21 mouse cellular contexts compared by ENCODE assay signal in genomic region chr11:108637780-108638179, GRCm38 (mm10).
DNase-seq lines count a peak whose midpoint lies in the region; ATAC-seq and TF ChIP-seq lines count a peak whose summit lies in the region.
"Had no signal": no experiment of that assay in that cellular context is flagged by ENCODE, and none has a peak within 500 bp of the region (broad histone marks: within the 10 kb centered on the region; RNA-seq: fewer than 3 reads in every experiment).

No protein-coding gene starts in this region.

- TF ChIP-seq EP300 in heart, postnatal 0 days (IDR thresholded peaks at IDR 0.05; ENCODE audit: low read depth), result no peak

- no peak overlapping the region for H3K9ac ChIP-seq in heart, postnatal 0 days (replicated peaks; ENCODE audit: low read depth, low read length)
- H3K9ac ChIP-seq: embryonic facial prominence, embryonic 12.5 days; forebrain, embryonic 13.5 days; forebrain, embryonic 15.5 days; forebrain, postnatal 0 days had no signal

- 62% methylated on average over 2 of the region's 2 CpGs for WGBS in heart, postnatal 0 days

- no peak for TF ChIP-seq POLR2A in testis, adult 2 months (IDR thresholded peaks at IDR 0.05; ENCODE audit: control insufficient read depth, low read depth, low read length)

- no peaks in the 10 kb centered on the region for H3K27me3 ChIP-seq in heart, postnatal 0 days (ENCODE audit: control insufficient read depth, insufficient read depth, low read length)
- no peaks in the 10 kb centered on the region for H3K27me3 ChIP-seq in testis, adult 2 months (ENCODE audit: control insufficient read depth, insufficient read depth, low read length)
- H3K27me3 ChIP-seq: embryonic facial prominence, embryonic 12.5 days; forebrain, embryonic 13.5 days; forebrain, embryonic 15.5 days had no signal

- H3K4me2 ChIP-seq in heart, postnatal 0 days (ENCODE audit: low read depth, low read length), result no peak overlapping the region
- H3K4me2 ChIP-seq: embryonic facial prominence, embryonic 12.5 days; forebrain, embryonic 13.5 days; forebrain, embryonic 15.5 days had no signal

- no peak overlapping the region for H3K4me3 ChIP-seq in heart, postnatal 0 days (ENCODE audit: low read depth, low read length)
- H3K4me3 ChIP-seq in testis, adult 2 months (ENCODE audit: control insufficient read depth, low read depth, low read length), result peak overlapping the region; percentile 18; the same call in 1 of the 2 replicates
- H3K4me3 ChIP-seq: embryonic facial prominence, embryonic 10.5 days; embryonic facial prominence, embryonic 12.5 days; forebrain, embryonic 13.5 days; forebrain, embryonic 15.5 days had no signal

- H3K27ac ChIP-seq in heart, postnatal 0 days (ENCODE audit: low read depth), result no peak overlapping the region
- H3K27ac ChIP-seq in testis, adult 2 months (ENCODE audit: control insufficient read depth, insufficient read depth, low read depth, low read length), result no peak overlapping the region
- H3K27ac ChIP-seq: embryonic facial prominence, embryonic 10.5 days; embryonic facial prominence, embryonic 12.5 days; forebrain, embryonic 13.5 days; forebrain, embryonic 15.5 days had no signal

- no peaks in the 10 kb centered on the region for H3K36me3 ChIP-seq in heart, postnatal 0 days (replicated peaks; ENCODE audit: control insufficient read depth, insufficient read depth, low read length)
- no peaks in the 10 kb centered on the region for H3K36me3 ChIP-seq in testis, adult 2 months (ENCODE audit: control insufficient read depth, insufficient read depth, low read length)
- H3K36me3 ChIP-seq: embryonic facial prominence, embryonic 10.5 days; embryonic facial prominence, embryonic 12.5 days; forebrain, embryonic 15.5 days had no signal

- H3K4me1 ChIP-seq in heart, postnatal 0 days (ENCODE audit: control insufficient read depth, insufficient read depth), result no peaks in the 10 kb centered on the region
- H3K4me1 ChIP-seq in testis, adult 2 months (ENCODE audit: control insufficient read depth, insufficient read depth, low read length), result no peaks in the 10 kb centered on the region
- H3K4me1 ChIP-seq: embryonic facial prominence, embryonic 10.5 days; embryonic facial prominence, embryonic 12.5 days; forebrain, embryonic 13.5 days; forebrain, embryonic 15.5 days had no signal

- no peak for TF ChIP-seq CTCF in heart, postnatal 0 days (IDR thresholded peaks at IDR 0.05; ENCODE audit: low read depth)
- no peak for TF ChIP-seq CTCF in testis, adult 2 months (IDR thresholded peaks at IDR 0.05; ENCODE audit: control insufficient read depth, insufficient read depth, insufficient replicate concordance, low read depth, low read length)

- peak; percentile 32 for DNase-seq in heart, postnatal 0 days (ENCODE audit: low spot score)
- DNase-seq in heart, postnatal 4 days, result no peak
- no peak for DNase-seq in testis, postnatal 10 days (ENCODE audit: low spot score)
- DNase-seq in kidney, adult 9 months, result no peak
- DNase-seq: adrenal gland, adult 2 months; adrenal gland, postnatal 10 days; adrenal gland, postnatal 25 days; B cell, adult 2 months; cerebellum, adult 11 months; cerebellum, adult 18-20 months; cerebellum, adult 8-10 months; cerebellum, adult 9-11 months; cerebellum, postnatal 14 days; cerebellum, postnatal 36 days; forebrain, postnatal 0 days had no signal

- ATAC-seq in heart, postnatal 0 days (ENCODE audit: insufficient read depth, low read depth), result no peak; the same call in 1 of the 2 replicates
- ATAC-seq: CD4-positive, CD25-positive, alpha-beta regulatory T cell, adult 4 months; forebrain, embryonic 13.5 days; forebrain, embryonic 15.5 days; forebrain, postnatal 0 days had no signal

- no peaks in the 10 kb centered on the region for H3K9me3 ChIP-seq in heart, postnatal 0 days (replicated peaks; ENCODE audit: control insufficient read depth, low read length)
- H3K9me3 ChIP-seq: embryonic facial prominence, embryonic 10.5 days; embryonic facial prominence, embryonic 12.5 days; forebrain, embryonic 13.5 days; forebrain, embryonic 15.5 days had no signal
